Mouse (Mus musculus) hindbrain, embryonic 15.5 days (tissue): ENCODE measurements around the gene Vwa8. TPM values are rescaled to one million over a fixed set of nuclear protein-coding genes. Genes with fewer than 3 reads are reported as not detected.

ENCODE experiments used
- ATAC-seq: fragments of 200-750 bp; cut with Nextera tagmentation; 2 replicates; pipeline ENCODE4 v1.8.0; 2017; ENCODE audit warnings: low read depth, moderate number of reproducible peaks, moderate TSS enrichment; ENCODE audit not compliant: low FRiP score
- H3K27ac ChIP-seq: fragments of 300-500 bp; sonication (generic); replicated peaks from 2 replicates; pipeline ENCODE4 v1.5.1; 2015; ENCODE audit warnings: mild to moderate bottlenecking, inconsistent platforms
- H3K27me3 ChIP-seq: fragments of 300-500 bp; sonication (generic); 2 replicates; pipeline ENCODE4 v1.6.1; 2015; ENCODE audit warnings: control low read depth, inconsistent platforms
- H3K36me3 ChIP-seq: fragments of 300-500 bp; sonication (generic); 2 replicates; pipeline ENCODE4 v1.6.1; 2015; ENCODE audit warnings: control low read depth, inconsistent platforms
- H3K4me1 ChIP-seq: fragments of 300-500 bp; sonication (generic); replicated peaks from 2 replicates; pipeline ENCODE4 v1.6.1; 2015; ENCODE audit warnings: control low read depth, inconsistent platforms
- H3K4me2 ChIP-seq: fragments of 300-500 bp; sonication (generic); 2 replicates; pipeline ENCODE4 v1.6.1; 2015; ENCODE audit warnings: moderate library complexity, mild to moderate bottlenecking, inconsistent platforms
- H3K4me3 ChIP-seq: fragments of 300-500 bp; sonication (generic); 2 replicates; pipeline ENCODE4 v1.5.1; 2015; ENCODE audit warnings: mild to moderate bottlenecking, inconsistent platforms
- H3K9ac ChIP-seq: fragments of 300-500 bp; sonication (generic); 2 replicates; pipeline ENCODE4 v1.6.1; 2015; ENCODE audit warnings: inconsistent platforms
- H3K9me3 ChIP-seq: fragments of 300-500 bp; sonication (generic); 2 replicates; pipeline ENCODE4 v1.6.1; 2016; ENCODE audit warnings: control low read depth, inconsistent platforms
- WGBS: fragments of 180-500 bp; shearing (Covaris S2); methylation state at CpG from one replicate; pipeline ENCODE4 v1.1.7; 2015; 5-methylcytosine and 5-hydroxymethylcytosine counted together
- polyA plus RNA-seq: library from polyadenylated mRNA; unstranded; fragments of >200 nt; fragmentation: Nextera tagmentation; extraction: Ambion mirVana; gene quantifications from 2 replicates; pipeline ENCODE4 v1.2.1, GENCODE M21; 2015

Vwa8 gene
- polyA plus RNA-seq, 1 experiment from 2014 or later: 7.1 TPM

- H3K4me3 ChIP-seq: no peak overlapping the region
- WGBS: 55% methylated on average over 15 of the region's 17 CpGs
- H3K27me3 ChIP-seq: no peaks in the 10 kb centered on the region
- H3K4me2 ChIP-seq: no peak overlapping the region
- H3K4me1 ChIP-seq: peaks cover 13% of the 10 kb centered on the region
- H3K9me3 ChIP-seq: no peaks in the 10 kb centered on the region
- ATAC-seq: peak; percentile 62
- no peaks in the 10 kb centered on the region for H3K36me3 ChIP-seq
- 0 out of 2 replicates have a peak overlapping the region, but pooled peaks have one; percentile 4 for H3K27ac ChIP-seq
- H3K9ac ChIP-seq: no peak overlapping the region
Measured at GRCm38 (mm10) chr14:79157451-79158218, 308.8 kb downstream of the Vwa8 start.

- Histone ChIP-seq H3K9ac (no peak overlapping the region), H3K9me3 (no peaks in the 10 kb centered on the region), H3K4me3 (no peak overlapping the region), H3K4me2 (no peak overlapping the region), H3K27me3 (no peaks in the 10 kb centered on the region), H3K27ac (peak overlapping the region; percentile 4; the same call in 1 of the 2 replicates), H3K36me3 (no peaks in the 10 kb centered on the region), H3K4me1 (peaks cover 13% of the 10 kb centered on the region)
- 76% methylated on average over 12 of the region's 12 CpGs for WGBS
- no peak for ATAC-seq
Measured at GRCm38 (mm10) chr14:79158219-79158521, 309.3 kb downstream of the Vwa8 start.

- Histone ChIP-seq H3K4me3 (no peak overlapping the region), H3K27me3 (no peaks in the 10 kb centered on the region), H3K4me1 (peaks cover 13% of the 10 kb centered on the region), H3K36me3 (no peaks in the 10 kb centered on the region), H3K9me3 (no peaks in the 10 kb centered on the region), H3K9ac (no peak overlapping the region), H3K27ac (no peak overlapping the region), H3K4me2 (no peak overlapping the region)
- WGBS: 73% methylated on average over 4 of the region's 4 CpGs
- ATAC-seq: no peak
Measured at GRCm38 (mm10) chr14:79158673-79159200, 309.9 kb downstream of the Vwa8 start.

GRCm38 (mm10) chr14:79159451-79159850 is 310.6 kb downstream of the Vwa8 start:
- H3K4me2 ChIP-seq: no peak overlapping the region
- peaks cover 13% of the 10 kb centered on the region for H3K4me1 ChIP-seq
- 93% methylated on average over 8 of the region's 8 CpGs for WGBS
- no peaks in the 10 kb centered on the region for H3K9me3 ChIP-seq
- H3K36me3 ChIP-seq: no peaks in the 10 kb centered on the region
- ATAC-seq: no peak
- no peak overlapping the region for H3K9ac ChIP-seq
- H3K27me3 ChIP-seq: no peaks in the 10 kb centered on the region
- no peak overlapping the region for H3K27ac ChIP-seq
- no peak overlapping the region for H3K4me3 ChIP-seq

GRCm38 (mm10) chr14:79160486-79160885 is 311.6 kb downstream of the Vwa8 start:
- H3K4me1 ChIP-seq: peaks cover 13% of the 10 kb centered on the region
- H3K27ac ChIP-seq: no peak overlapping the region
- H3K9me3 ChIP-seq: no peaks in the 10 kb centered on the region
- WGBS: 84% methylated on average over 10 of the region's 10 CpGs
- H3K9ac ChIP-seq: no peak overlapping the region
- H3K4me3 ChIP-seq: no peak overlapping the region
- no peak for ATAC-seq
- no peak overlapping the region for H3K4me2 ChIP-seq
- H3K27me3 ChIP-seq: no peaks in the 10 kb centered on the region
- H3K36me3 ChIP-seq: no peaks in the 10 kb centered on the region

- no peak overlapping the region for H3K27ac ChIP-seq
- no peak overlapping the region for H3K9ac ChIP-seq
- no peaks in the 10 kb centered on the region for H3K27me3 ChIP-seq
Measured at GRCm38 (mm10) chr14:79160966-79161365, 312.1 kb downstream of the Vwa8 start.

GRCm38 (mm10) chr14:79161741-79162140 is 312.9 kb downstream of the Vwa8 start:
- H3K27me3 ChIP-seq: no peaks in the 10 kb centered on the region
- H3K4me1 ChIP-seq: peaks cover 13% of the 10 kb centered on the region
- H3K4me3 ChIP-seq: no peak overlapping the region
- no peak for ATAC-seq
- no peak overlapping the region for H3K27ac ChIP-seq
- 90% methylated on average over 9 of the region's 9 CpGs for WGBS
- no peak overlapping the region for H3K9ac ChIP-seq
- no peak overlapping the region for H3K4me2 ChIP-seq
- no peaks in the 10 kb centered on the region for H3K9me3 ChIP-seq
- H3K36me3 ChIP-seq: no peaks in the 10 kb centered on the region

More at GRCm38 (mm10) chr14:79160966-79161365, 312.1 kb downstream of the Vwa8 start:
- Histone ChIP-seq H3K4me1 (peaks cover 13% of the 10 kb centered on the region), H3K9me3 (no peaks in the 10 kb centered on the region), H3K4me3 (no peak overlapping the region), H3K4me2 (no peak overlapping the region), H3K36me3 (no peaks in the 10 kb centered on the region)
- WGBS: 91% methylated on average over 7 of the region's 7 CpGs
- ATAC-seq: no peak

- Histone ChIP-seq H3K36me3 (no peaks in the 10 kb centered on the region), H3K4me1 (peaks cover 6% of the 10 kb centered on the region; the same call in 1 of the 2 replicates), H3K27me3 (no peaks in the 10 kb centered on the region), H3K9ac (no peak overlapping the region), H3K4me3 (no peak overlapping the region), H3K27ac (no peak overlapping the region), H3K4me2 (no peak overlapping the region), H3K9me3 (no peaks in the 10 kb centered on the region)
- ATAC-seq: no peak
- WGBS: 53% methylated on average over 9 of the region's 9 CpGs
Measured at GRCm38 (mm10) chr14:79162678-79163077, 313.8 kb downstream of the Vwa8 start.

GRCm38 (mm10) chr14:79164334-79164733 is 315.5 kb downstream of the Vwa8 start:
- Histone ChIP-seq H3K4me1 (no peaks in the 10 kb centered on the region), H3K27ac (no peak overlapping the region), H3K9me3 (no peaks in the 10 kb centered on the region), H3K4me2 (no peak overlapping the region), H3K36me3 (no peaks in the 10 kb centered on the region), H3K4me3 (no peak overlapping the region), H3K9ac (no peak overlapping the region), H3K27me3 (no peaks in the 10 kb centered on the region)
- ATAC-seq: no peak
- 89% methylated on average over 4 of the region's 4 CpGs for WGBS

- Histone ChIP-seq H3K4me1 (no peaks in the 10 kb centered on the region), H3K9me3 (no peaks in the 10 kb centered on the region), H3K9ac (no peak overlapping the region), H3K36me3 (no peaks in the 10 kb centered on the region), H3K27me3 (no peaks in the 10 kb centered on the region), H3K4me3 (no peak overlapping the region), H3K4me2 (no peak overlapping the region), H3K27ac (no peak overlapping the region)
- no peak for ATAC-seq
- WGBS: 91% methylated on average over 2 of the region's 2 CpGs
Measured at GRCm38 (mm10) chr14:79164925-79165324, 316.1 kb downstream of the Vwa8 start.

- WGBS: 93% methylated on average over 4 of the region's 4 CpGs
- ATAC-seq: no peak
Measured at GRCm38 (mm10) chr14:79174526-79174925, 325.7 kb downstream of the Vwa8 start.

GRCm38 (mm10) chr14:79177754-79178153 is 328.9 kb downstream of the Vwa8 start:
- Histone ChIP-seq H3K4me3 (no peak overlapping the region), H3K4me1 (no peaks in the 10 kb centered on the region), H3K27me3 (no peaks in the 10 kb centered on the region), H3K36me3 (no peaks in the 10 kb centered on the region), H3K27ac (no peak overlapping the region), H3K4me2 (no peak overlapping the region), H3K9ac (no peak overlapping the region), H3K9me3 (no peaks in the 10 kb centered on the region)
- WGBS: 91% methylated on average over 7 of the region's 7 CpGs
- ATAC-seq: no peak

More at GRCm38 (mm10) chr14:79174526-79174925, 325.7 kb downstream of the Vwa8 start:
- no peak overlapping the region for H3K4me2 ChIP-seq
- H3K27me3 ChIP-seq: no peaks in the 10 kb centered on the region
- H3K27ac ChIP-seq: no peak overlapping the region
- no peaks in the 10 kb centered on the region for H3K4me1 ChIP-seq
- H3K9me3 ChIP-seq: no peaks in the 10 kb centered on the region
- no peak overlapping the region for H3K4me3 ChIP-seq
- no peak overlapping the region for H3K9ac ChIP-seq
- no peaks in the 10 kb centered on the region for H3K36me3 ChIP-seq
